Mouse (Mus musculus) small intestine, adult 2 months (tissue): ENCODE data around the gene Selenov.

Experiments
- CTCF ChIP-seq: fragments of 200-500 bp; IDR thresholded peaks from 2 replicates; pipeline ENCODE4 v1.5.1; 2012; ENCODE audit warnings: low read depth, mild to moderate bottlenecking, control low read depth, inconsistent platforms, low read length, moderate library complexity, mixed read lengths; ENCODE audit not compliant: insufficient replicate concordance, insufficient read length; ENCODE audit errors: extremely low read depth
- POLR2A ChIP-seq: fragments of 200-500 bp; IDR thresholded peaks from 2 replicates; pipeline ENCODE4 v1.6.1; 2012; ENCODE audit warnings: low read depth, mild to moderate bottlenecking, control low read depth, inconsistent platforms, low read length, moderate library complexity

- TF ChIP-seq POLR2A (no peak), CTCF (no peak)
These were observed 34.3 kb upstream of the Selenov start for GRCm38 (mm10) chr7:28325293-28325692.
